Mouse (Mus musculus) retina, postnatal 1 day (tissue): ENCODE results near the gene Coro7.
"Not testable (repeated sequence)": the region's sequence is repeated elsewhere in the genome, so short reads cannot be mapped to it uniquely, and the experiment has no call there.

Experiments
- DNase-seq: peaks from one replicate; pipeline ENCODE4 v3.0.0-alpha.2; 2012

Gene Coro7

DNA sequence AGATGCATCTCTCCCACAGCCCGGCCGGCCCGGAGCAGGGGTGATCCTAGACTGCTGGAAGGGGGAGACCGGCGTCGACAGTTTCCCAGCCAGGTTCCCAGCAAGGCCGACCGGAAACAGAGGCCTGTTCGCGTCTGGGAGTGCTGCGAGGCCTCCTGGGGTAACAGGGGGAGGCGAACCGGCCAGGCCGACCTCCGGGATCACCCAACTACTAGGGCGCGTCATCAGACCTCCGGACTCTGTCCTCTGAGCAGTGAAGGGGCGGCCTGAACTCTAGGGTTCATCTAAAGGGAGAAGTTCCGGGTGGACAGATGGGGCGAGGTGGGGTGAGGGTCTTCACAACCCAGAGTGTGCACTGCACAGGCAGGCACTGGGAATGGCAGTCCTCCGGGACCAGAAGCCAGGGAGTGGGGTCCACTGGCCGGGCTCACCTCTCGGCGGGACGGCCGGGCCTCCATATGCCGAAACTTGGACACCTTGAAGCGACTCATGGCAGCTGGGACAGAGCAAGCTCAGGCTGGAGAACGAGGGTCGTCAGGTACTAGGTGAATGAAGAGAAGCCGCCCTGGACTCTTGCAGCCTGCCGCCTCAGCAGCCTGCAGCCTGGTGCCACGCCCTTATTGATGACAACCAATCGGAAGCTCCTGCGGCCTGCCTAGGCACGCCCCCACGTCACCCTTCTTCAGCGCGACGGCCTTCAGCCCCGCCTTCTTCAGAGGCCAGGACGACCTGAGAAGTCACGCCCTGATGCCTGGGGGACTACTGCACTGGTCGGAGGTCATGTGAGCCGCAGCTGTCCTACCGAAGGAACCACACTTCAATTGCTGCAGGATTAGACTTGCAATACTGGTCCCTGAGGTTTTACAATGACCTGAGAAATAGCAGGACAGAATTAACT lies at the start of gene Coro7:
TSS of gene Coro7 (minus strand) at position 657 of the 898 bp plus-strand sequence.
- peak; percentile 96 for DNase-seq

DNA sequence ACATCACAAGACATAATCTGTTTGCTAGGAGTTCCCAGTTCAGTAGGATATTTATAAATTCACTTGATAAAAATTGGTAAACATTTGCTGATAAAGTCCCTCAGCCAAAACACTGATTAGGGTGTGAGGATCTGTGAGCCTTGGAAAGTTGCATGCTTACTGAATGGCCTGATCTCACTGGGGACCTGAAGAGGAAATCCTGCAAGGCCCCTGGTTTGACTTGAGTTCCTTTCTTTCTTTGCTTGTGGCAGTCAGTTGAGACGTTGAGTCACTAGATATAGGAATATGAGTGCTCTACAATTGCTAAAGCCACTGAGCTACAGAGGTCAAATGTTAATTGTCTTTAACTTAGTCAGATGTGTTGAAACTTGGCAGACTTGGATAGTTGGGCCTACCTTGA lies 48.4 kb upstream of the Coro7 start:
- DNase-seq = no peak

DNA sequence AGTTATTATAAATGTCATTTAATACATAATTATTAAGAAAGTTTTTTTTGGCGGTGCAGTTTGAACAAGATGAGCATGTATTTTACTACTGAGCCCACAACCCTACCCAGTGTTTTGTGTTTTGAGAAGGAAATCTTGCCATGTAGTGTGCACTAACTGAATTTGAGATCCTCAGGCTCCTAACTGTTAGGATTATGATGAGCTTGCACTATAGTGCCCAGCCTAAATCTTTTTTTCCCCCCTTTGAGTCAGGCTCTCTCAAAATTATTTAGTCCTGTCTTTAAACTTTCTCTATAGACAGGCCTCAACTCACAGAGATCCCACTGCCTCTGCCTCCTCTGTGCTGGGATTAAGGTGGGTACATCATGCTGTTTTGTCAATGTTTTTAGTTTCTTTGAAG lies 47.9 kb upstream of the Coro7 start:
- DNase-seq = no peak

DNA sequence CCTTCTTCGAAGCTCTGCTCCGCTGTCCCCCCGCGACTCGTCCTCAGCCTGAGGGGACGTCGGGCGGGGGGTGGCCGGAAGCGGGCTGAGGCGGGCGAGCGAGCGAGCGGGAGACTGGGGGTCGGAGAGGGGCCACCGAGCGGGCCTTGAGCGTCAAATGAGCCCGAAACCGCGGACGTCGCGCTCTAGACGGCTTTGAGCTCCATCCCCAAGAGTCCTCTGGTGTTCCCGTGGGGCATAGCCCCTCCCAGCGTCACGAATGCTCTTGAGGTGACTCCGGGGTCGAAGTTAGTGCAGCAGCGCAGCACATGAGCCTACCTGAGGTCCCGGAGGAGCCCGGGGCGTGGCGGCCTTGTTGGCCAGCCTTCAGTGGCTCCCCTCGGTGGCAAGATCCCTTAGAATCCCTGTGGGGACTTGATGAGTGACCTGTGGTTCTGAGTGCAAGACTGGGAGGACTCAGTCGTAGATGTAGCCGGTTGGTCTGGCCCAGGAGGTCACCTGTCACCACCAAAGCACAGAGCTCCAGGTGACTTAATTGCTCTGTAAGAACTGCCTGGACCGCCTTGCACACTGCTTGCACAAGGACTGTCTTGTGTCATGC lies 47.1 kb upstream of the Coro7 start:
- DNase-seq = no peak

DNA sequence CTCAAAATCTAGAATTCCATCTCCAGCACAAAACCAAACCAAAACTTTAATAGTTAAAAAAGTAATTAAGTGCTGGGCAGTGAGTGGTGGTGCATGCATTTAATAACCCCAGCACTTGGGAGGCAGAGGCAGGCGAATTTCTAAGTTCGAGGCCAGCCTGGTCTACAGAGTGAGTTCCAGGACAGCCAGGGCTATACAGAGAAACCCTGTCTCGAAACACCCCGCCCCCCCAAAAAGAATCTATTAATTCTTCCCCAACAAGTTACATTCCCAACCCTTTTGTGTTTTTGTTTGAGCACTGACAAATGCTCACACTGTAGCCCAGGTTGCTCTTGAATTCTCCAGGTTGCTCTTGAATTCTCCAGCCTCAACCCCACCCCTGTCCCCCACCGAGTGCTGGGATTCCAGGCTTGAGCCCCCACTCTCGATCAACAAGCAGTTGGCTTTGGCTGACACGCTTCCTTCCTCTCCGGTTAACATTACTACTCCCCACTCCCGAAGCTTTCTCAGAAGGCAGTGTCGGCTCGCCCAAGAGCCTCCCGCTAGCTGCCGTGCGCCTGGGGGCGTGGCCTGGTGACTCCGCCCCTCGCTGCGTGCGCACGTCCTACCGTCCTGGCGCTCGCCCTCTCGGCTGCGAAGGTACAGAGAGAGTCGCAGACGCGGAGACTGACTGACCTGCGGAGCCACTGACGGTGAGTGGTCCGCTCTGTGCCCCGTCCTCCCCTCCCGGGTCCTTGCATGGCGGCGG lies 46.4 kb upstream of the Coro7 start, which contains the start of gene Hmox2:
TSS of gene Hmox2 (plus strand) at position 582 of the 748 bp plus-strand sequence.
- peak; percentile 94 for DNase-seq

DNA sequence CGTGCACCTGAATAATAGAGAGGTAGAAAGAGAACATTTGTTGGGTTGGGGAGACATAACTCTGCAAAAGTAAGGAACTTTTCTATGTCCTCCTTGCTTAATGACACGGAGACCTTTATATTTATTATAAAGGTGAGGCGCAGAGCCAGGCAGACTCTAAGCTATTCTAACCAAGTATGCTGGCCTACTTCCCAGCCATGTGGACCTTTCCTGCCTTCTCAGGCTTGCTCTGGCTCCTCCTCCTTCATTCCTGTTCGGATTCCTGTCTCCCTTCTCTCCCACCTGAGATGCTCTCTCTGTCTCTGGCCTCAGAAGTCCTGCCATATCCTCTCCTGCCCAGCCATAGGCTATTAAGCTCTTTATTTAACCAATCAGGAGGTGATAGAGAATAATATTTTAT lies 45.7 kb upstream of the Coro7 start:
- DNase-seq = no peak

DNA sequence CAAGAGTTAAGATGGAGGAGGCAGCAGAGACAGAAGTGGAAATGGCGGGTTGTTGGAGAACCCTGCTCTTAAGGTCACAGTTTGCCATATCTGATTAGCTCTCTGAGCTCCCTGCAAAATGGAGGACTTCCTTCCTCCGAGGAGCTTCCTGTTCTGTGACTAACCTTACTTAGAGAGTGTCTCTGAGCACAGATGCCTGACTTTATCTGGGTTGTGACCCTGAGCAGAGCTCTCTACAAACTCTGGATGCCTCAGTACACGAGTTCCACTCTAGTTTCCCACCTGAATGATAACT lies 43.3 kb upstream of the Coro7 start:
- DNase-seq = no peak

DNA sequence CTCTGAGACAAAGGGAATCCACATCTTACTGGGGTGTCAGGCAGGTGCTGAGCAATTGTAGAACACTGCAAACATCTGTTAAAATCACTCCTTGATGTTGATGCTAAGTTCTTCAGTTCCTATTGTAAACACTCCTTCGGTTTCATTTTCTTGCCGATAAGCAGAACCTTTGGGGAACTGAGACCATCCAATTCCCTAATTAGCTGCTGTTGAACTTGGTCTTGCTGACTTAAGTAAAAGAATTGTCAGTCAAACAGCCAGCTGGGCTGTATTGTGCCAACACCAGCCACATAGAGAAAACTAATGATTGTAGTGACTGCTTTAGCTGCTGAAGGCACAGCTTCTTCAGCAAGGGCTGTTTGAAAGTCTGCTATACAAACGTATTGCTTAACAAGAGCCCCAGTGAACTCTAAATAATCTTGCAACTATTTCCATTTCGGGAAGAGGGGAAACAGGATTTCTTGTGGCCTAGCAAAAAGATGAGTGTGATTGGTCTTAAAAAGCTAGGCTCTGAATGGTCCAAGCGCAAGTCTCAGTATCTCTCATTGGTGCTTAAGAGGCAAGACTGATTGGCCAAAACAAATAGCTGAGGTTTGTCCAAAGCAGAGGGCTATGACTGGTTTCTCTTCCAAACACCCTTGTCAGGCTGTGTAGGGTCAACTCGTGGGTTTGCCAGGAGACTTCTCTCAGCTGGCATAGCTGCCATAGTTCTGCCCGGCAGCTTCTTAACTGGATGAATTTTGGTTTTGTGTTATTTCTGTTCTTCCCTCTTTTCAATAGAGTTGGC lies 42.7 kb upstream of the Coro7 start:
- no peak for DNase-seq

DNA sequence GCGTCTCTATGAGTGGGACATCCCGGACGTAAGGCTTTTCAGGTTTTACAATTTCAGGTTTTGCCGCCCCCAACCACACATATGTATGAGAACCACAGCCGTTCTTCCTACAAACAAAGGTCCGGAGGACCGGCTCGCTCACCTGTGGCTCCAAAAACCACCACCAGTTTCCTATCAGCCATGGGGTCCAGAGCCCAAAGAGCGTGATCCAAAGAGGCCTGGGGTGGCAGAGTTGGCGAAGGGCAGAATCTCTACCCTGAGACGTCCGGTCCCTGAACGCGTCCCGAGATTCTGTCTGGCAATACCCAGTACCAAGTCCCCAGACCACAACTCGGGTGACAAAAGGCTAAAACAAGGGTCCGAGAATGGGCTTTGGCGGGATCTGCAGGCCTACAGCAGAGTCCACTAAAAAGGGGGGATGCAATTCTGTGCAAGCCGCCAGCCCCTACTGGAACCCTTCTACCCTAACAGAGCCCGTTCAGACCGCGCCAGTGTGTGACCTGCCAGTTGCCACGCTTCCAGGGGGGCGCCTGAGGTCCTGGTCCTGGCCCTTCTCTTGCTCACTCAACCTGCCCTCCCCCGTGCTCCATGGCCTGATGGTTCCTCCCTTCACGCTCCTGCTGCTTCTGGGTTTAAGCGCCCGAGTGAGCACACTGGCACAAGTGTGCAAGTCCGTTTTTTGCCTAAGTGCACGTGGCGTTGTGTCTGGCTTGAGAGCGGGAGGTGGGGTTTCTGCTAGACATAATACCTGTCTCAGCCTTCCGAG lies 39.4 kb upstream of the Coro7 start, which contains the start of gene Nmral1:
TSS of gene Nmral1 (minus strand) at position 604 of the 766 bp plus-strand sequence.
- peak; percentile 92 for DNase-seq

DNA sequence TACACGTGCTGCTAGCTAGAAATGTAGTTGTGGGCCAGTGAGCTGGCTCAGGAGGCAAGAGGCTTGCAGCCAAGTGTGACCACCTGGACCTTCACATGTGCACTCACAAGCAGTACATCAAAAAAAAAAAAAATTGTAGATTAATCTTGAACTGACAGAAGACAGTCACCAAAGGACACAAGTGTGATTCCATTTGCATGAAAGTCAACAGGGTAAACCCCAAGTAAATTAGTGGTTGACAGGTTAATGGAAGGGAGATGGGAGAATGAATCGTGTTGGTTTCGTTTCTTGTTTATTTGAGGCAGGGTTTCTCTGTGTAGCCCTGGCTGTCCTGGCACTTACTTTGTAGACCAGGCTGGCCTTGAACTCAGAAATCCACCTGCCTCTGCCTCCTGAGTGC lies 38.3 kb upstream of the Coro7 start:
- DNase-seq = no peak

DNA sequence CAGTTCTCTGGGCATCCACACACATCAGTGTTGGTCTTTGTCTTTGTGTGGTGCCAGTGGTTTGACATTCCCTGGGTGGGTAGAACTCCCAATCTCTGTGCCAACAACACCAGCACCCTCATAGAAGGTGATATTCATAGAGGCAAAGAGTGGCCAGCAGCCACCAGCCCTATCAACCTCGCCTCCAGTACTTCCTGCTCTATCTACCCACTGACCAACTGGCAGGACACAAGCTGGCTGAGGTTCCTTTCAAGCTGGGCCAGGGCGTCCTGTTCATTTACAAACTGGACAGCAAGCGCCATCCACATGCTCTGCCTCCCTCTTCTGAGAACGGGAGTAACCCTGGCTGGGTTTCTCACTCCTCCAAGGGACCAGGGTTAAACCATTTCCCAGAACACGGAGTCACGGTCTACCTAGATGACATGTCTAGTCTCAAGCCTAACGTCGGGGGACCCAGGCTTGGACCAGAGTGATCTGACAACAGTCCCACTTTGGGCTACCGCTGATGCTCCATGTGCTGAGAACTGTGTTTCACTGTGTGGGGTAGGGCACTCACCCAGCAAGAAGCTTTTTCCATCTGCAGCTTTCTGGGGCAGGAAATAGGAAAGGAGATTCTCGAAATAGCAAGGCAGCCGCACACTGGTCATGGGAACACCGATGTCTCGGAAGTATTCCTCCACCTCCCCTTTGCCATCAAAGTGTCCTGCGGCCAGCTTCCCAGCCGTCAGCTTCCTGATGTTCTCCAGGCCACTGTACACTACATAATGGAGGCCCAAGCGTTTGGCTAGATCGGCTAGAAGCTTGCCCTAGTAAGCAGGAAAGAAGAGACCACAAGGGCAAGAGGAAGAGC lies 34.5 kb upstream of the Coro7 start:
- DNase-seq = no peak

DNA sequence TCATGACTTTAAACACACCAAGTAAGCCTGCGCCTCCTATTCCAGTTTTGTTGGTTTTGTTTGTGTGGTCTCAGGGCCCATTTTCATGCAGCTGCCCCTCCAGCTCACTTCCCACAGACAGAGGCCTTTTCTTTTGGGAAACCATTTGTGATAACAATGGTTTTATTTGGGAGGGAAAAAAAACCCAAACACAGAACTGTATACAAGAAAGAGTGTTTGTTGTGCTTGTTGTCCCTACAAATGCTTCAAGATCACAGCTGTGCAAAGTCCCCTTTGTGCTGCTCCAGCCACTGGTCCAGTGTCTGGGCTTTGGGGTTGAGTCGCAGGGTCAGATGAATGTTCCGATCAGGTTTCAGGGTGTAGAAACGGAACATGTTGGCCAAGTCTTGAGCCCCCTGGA lies 31.6 kb upstream of the Coro7 start:
- no peak for DNase-seq

DNA sequence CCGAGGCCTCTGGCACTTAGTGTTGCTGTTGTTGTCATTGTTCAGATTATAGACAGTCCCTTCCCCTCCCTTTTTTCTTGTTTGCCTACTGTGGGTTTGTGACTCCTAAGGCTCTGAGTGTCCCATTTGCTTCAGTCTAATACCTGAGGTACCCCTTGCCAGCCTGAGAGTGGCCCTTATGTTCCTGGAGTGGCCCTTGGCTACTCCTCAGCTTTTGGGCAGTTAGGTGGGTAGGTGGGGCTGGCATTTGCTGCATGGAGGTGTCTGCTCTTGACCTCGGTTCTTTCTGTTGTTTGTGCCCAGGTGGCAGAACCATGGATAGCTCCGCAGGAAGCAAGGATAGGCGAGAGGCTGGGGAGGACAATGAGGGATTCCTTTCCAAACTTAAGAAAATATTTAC lies 26.0 kb upstream of the Coro7 start:
- DNase-seq = no peak

DNA sequence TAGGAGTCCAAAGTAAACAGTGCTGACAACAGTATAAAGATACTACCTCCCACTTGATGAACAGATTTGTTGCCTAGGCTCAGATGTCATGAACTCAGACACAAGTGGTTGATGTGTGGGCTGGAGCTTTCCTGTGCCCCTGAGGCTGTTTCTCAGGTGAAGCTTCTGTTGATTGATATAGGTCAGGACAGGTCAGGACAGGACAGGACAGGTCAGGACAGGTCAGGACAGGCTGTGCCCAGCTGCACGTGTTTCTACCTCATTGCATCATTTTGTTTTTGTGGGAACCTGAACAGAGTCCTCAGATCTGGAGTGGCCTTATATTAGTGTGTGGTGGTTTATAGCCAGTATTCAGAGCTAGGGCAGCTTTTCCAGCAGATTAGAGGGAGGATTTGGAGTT lies 23.1 kb upstream of the Coro7 start:
- no peak for DNase-seq

DNA sequence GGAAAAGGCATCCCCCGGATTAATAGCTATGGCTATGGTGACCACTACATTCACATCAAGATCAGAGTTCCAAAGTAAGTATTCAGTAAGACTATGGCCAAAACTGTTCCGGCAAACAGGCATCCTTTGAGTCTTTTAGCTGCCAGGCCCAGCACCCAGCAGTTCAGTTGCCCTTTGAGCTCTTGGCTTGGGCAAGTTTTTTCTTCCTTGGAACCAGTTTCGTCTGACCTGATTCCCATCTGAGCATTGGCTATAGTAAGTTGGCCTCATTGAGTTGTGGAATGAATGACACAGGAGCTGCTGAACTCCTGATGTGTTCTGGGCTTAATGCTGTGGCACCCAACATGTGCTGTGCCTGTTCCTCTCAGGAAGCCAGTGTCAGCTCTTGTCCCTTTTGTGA lies 21.6 kb upstream of the Coro7 start:
- no peak for DNase-seq

DNA sequence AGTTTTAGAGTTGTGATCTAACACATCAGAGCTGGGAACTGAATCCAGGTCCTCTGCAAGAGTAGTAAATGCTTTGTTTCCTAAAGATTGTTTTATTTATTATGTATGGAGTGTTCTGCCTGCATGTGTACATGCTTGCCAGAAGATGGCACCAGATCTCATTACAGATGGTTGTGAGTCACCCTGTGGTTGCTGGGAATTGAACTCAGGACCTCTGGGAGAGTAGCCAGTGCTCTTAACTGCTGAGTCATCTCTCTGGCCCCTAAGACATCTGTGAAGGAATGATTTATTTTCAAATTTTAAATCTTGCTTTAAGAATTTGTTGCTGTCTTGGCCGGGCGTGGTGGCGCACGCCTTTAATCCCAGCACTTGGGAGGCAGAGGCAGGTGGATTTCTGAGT lies 9.8 kb upstream of the Coro7 start:
- DNase-seq = not testable (repeated sequence)

DNA sequence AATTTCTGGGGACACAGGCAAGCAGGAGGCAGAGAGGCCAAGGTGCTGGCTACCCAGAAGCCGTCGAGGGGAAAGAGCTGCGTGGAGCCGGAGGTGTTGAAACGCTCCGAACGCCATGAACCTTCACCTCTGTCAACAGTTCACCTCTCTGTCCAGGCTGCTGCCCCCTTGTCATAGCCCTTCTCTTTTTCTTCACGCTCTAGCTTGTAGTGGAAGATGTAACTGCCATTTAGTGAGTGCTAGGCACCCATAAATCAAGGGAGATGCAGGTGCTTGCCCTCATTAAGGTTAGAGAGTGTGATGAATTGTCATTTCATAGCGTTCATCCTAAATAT lies 4.8 kb upstream of the Coro7 start:
- no peak for DNase-seq

DNA sequence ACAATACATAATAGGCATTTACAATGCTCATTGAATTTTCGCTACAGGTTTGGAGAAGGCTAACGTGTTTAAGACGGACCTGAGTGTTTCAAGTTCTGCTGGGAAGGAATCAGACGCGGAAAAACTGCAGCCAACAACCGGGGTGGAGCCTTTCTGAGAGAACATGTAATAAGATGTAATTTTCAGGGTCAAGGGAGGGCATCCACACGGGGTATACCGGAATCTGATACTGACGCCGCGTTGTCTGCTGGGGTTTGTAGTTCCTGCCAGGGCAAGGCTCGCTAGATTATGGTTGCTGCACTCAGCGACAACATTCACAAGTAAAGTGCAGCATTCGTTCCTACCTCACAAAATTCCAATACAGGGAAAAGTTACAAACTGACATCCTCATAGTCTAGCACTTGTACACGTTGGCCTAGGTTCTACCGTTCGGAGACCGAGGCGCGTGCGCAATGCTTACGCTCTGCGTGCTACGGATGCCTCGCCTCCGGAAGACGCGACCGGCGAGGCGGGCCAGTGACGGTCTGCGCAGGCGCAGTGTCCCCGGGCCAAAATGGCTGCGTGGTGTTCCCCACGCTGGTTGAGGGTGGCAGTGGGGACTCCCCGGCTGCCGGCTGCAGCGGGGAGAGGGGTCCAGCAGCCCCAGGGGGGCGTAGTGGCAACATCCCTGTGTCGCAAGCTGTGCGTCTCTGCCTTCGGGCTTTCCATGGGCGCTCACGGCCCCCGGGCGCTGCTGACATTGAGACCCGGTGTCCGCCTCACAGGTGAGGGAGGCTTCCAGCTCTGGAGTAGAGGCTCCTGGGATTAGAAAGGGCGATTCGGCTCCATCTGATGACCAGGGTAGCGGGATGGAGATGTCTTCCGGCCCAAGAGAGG lies 4.2 kb upstream of the Coro7 start:
- peak; percentile 96 for DNase-seq

DNA sequence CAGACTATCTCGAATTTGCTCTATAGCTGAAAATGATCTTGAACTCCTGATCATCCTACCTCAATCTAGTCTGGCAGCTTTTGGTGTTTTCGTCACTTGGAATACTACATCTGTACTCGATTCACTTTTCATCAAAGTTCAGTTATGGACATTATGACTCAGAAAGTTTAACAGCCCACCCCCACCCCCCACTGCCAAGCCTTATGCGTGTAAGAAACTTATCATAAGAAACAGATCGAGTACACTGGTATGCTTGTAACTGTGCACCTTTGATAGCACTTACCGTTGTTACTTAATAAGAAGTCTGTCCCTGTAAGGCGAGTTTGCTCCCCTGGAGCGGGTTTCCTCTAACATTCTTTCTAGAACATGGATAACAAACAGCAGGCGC lies 3.6 kb upstream of the Coro7 start:
- DNase-seq = no peak

DNA sequence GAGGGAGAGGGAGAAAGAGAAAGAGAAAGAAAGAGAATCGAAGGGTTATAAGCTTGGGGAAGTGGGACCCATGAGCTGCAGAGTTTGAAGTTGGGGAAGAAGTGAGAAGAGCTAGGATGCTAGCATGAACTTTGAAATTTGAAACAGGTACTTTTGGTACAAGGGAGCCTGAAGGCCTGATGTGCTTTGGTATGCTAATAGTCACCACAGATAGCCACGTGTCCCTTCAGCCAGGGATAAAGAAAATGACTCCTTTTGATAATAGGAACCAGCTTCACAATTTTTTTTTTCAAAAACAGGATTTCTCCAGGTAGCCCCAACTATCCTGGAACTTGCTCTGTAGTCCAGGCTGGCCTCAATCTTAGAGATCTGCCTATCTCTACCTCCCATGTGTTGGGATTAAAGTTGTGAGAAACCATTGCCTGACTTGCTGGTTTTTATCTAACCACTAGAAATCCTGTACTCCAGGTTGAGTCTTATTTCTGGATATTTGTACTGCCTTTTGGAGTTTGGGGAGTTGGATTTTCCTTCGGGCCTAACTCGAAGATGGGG lies 3.1 kb upstream of the Coro7 start:
- DNase-seq = no peak
